Comparison of ENCODE assay signal across 19 mouse cellular contexts in the genomic region with DNA sequence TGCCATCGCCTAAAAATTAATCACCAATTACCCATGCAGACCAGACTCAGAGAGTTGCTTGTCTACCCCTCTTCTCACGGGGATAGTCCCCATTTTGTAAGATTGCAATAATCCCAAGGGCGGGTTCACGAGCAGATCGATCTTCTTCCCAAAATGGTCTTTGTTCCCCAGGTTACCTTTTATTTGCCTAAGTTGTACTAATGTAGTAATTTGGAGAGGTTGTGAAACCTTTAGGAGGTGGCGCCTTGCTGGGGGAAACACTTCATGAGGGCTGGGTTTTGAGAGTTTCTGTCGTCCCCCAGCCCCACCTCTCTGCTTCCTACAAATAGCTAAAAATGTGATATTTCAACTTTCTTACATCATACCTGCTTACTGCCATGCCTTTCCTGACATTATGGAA.
DNase-seq lines count a peak whose midpoint lies in the region; ATAC-seq and TF ChIP-seq lines count a peak whose summit lies in the region.
"Had no signal": no experiment of that assay in that cellular context is flagged by ENCODE, and none has a peak within 500 bp of the region (broad histone marks: within the 10 kb centered on the region; RNA-seq: fewer than 3 reads in every experiment).

No protein-coding gene starts in this region.

- no peak for TF ChIP-seq CTCF in liver, adult 2 months (IDR thresholded peaks at IDR 0.05; ENCODE audit: low read depth, low read length)

- no peak overlapping the region for H3K27ac ChIP-seq in heart, embryonic 11.5 days (ENCODE audit: low read depth, low read length)
- H3K27ac ChIP-seq in liver, adult 2 months (replicated peaks; ENCODE audit: insufficient read depth, low read depth, low read length), result no peak overlapping the region
- no peak overlapping the region for H3K27ac ChIP-seq in liver, embryonic 11.5 days (ENCODE audit: low read depth, low read length)

- no peaks in the 10 kb centered on the region for H3K27me3 ChIP-seq in heart, embryonic 11.5 days (ENCODE audit: control insufficient read depth, insufficient read depth, low read length)
- H3K27me3 ChIP-seq in liver, adult 2 months (ENCODE audit: control insufficient read depth, insufficient read depth, low read length), result no peaks in the 10 kb centered on the region
- no peaks in the 10 kb centered on the region for H3K27me3 ChIP-seq in liver, embryonic 11.5 days (replicated peaks; ENCODE audit: control insufficient read depth, insufficient read depth, low read length)
- H3K27me3 ChIP-seq: CH12.LX had no signal

- no peak for TF ChIP-seq POLR2A in liver, adult 2 months (IDR thresholded peaks at IDR 0.05; ENCODE audit: extremely low read depth, insufficient read depth, low read length)

- no peaks in the 10 kb centered on the region for H3K4me1 ChIP-seq in heart, embryonic 11.5 days (ENCODE audit: control insufficient read depth, insufficient read depth, low read length)
- no peaks in the 10 kb centered on the region for H3K4me1 ChIP-seq in liver, adult 2 months (ENCODE audit: control insufficient read depth, insufficient read depth, low read length)
- H3K4me1 ChIP-seq in liver, embryonic 11.5 days (replicated peaks; ENCODE audit: control insufficient read depth, insufficient read depth, low read length), result no peaks in the 10 kb centered on the region

- no peaks in the 10 kb centered on the region for H3K79me2 ChIP-seq in liver, adult 2 months (ENCODE audit: control insufficient read depth, insufficient read depth, low read length)

- ATAC-seq in heart, embryonic 11.5 days (replicated peaks; ENCODE audit: insufficient number of reproducible peaks, low FRiP score, low TSS enrichment), result no peak
- no peak for ATAC-seq in liver, embryonic 11.5 days (replicated peaks; ENCODE audit: low FRiP score)
- ATAC-seq: activated CD4-positive, CD25-positive, alpha-beta regulatory T cell, adult 4 months; CD4-positive, CD25-positive, alpha-beta regulatory T cell, adult 4 months; Patski had no signal

- no peak overlapping the region for H3K4me3 ChIP-seq in heart, embryonic 11.5 days (ENCODE audit: low read depth, low read length)
- no peak overlapping the region for H3K4me3 ChIP-seq in liver, adult 2 months (ENCODE audit: insufficient read depth, low read depth, low read length)
- no peak overlapping the region for H3K4me3 ChIP-seq in liver, embryonic 11.5 days (ENCODE audit: low read depth, low read length)

- no peak overlapping the region for H3K4me2 ChIP-seq in heart, embryonic 11.5 days
- H3K4me2 ChIP-seq in liver, embryonic 11.5 days, result no peak overlapping the region

- H3K9me3 ChIP-seq in heart, embryonic 11.5 days (replicated peaks; ENCODE audit: control insufficient read depth, low read length), result no peaks in the 10 kb centered on the region
- H3K9me3 ChIP-seq in liver, embryonic 11.5 days (ENCODE audit: control insufficient read depth, low read length), result no peaks in the 10 kb centered on the region

- H3K9ac ChIP-seq in heart, embryonic 11.5 days (ENCODE audit: low read depth, low read length), result no peak overlapping the region
- no peak overlapping the region for H3K9ac ChIP-seq in liver, adult 2 months (ENCODE audit: low read depth, low read length)
- no peak overlapping the region for H3K9ac ChIP-seq in liver, embryonic 11.5 days (ENCODE audit: low read depth, low read length)

- H3K36me3 ChIP-seq in heart, embryonic 11.5 days (ENCODE audit: control insufficient read depth, insufficient read depth, low read length), result no peaks in the 10 kb centered on the region
- no peaks in the 10 kb centered on the region for H3K36me3 ChIP-seq in liver, adult 2 months (ENCODE audit: control insufficient read depth, insufficient read depth, low read length)
- H3K36me3 ChIP-seq in liver, embryonic 11.5 days (ENCODE audit: control insufficient read depth, insufficient read depth, low read length), result no peaks in the 10 kb centered on the region
- H3K36me3 ChIP-seq: G1E had no signal

- 85% methylated on average over 7 of the region's 7 CpGs for WGBS in heart, embryonic 11.5 days (ENCODE audit: insufficient replicate concordance)
- 72% methylated on average over 7 of the region's 7 CpGs for WGBS in liver, adult 2 months
- 84% methylated on average over 7 of the region's 7 CpGs for WGBS in liver, embryonic 11.5 days

- DNase-seq in heart, adult 11 months, result peak; percentile 65
- DNase-seq in liver, adult 2 months (ENCODE audit: extremely low read depth, low read depth, low spot score), result peak; percentile 59
- no peak for DNase-seq in liver, embryonic 11.5 days (ENCODE audit: low spot score)
- DNase-seq: adrenal gland, adult 2 months; adrenal gland, adult 8-10 months; adrenal gland, postnatal 10 days; adrenal gland, postnatal 14 days; adrenal gland, postnatal 25 days; adrenal gland, postnatal 36 days; B cell, adult 2 months; cerebellum, adult 11 months; cerebellum, adult 11-12 months; cerebellum, adult 18-20 months had no signal
